Comparison of ENCODE assay signal across 8 mouse cellular contexts in the genomic region with DNA sequence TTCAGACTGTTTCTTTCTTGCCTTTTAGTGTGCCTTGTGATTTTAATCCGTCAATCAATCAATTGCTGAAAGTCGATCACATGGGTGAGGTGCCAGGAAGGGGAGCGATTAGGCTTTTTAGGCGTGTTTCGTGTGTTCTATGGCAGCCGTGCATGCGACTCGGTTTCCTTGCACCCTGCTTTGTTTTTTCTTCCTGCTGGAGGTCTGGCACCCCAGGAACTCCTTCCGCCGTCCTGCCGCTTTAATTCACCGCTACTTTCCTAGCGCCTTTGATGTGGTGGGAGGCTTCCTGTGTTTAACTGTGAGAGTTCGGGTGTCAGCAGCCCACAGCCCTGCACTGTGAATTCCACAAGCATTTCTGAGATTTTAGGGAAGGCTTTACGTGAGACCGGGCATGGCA. TPM values are rescaled to one million over a fixed set of nuclear protein-coding genes. Genes with fewer than 3 reads are reported as not detected.
DNase-seq lines count a peak whose midpoint lies in the region; ATAC-seq and TF ChIP-seq lines count a peak whose summit lies in the region.

No protein-coding gene starts in this region.

- WGBS in embryonic facial prominence, embryonic 12.5 days = under 1% methylated on average over 16 of the region's 16 CpGs
- 1% methylated on average over 16 of the region's 16 CpGs for WGBS in limb, embryonic 12.5 days

- H3K4me2 ChIP-seq in embryonic facial prominence, embryonic 12.5 days (replicated peaks) = peak overlapping the region; percentile 55
- peak overlapping the region; percentile 69 for H3K4me2 ChIP-seq in limb, embryonic 12.5 days

- DNase-seq in layer of hippocampus, adult 2 months (ENCODE audit: low spot score in 2 of 2) = no peak
- no peak for DNase-seq in layer of hippocampus, postnatal 36 days
- DNase-seq in thymus, adult 18-20 months = peak; percentile 32 to 62
- DNase-seq in right cerebral cortex, postnatal 10 days (ENCODE audit: low spot score in 2 of 2) = no peak
- no peak for DNase-seq in kidney, adult 9 months
- DNase-seq in gastrocnemius, postnatal 36 days = no peak

- intact Hi-C loops in gastrocnemius, postnatal 36 days (cut with DNase I) = no loop called here

- no peak for ATAC-seq in embryonic facial prominence, embryonic 12.5 days (ENCODE audit: insufficient number of reproducible peaks, insufficient read depth, low FRiP score, low TSS enrichment)
- ATAC-seq in limb, embryonic 12.5 days (ENCODE audit: insufficient number of reproducible peaks, insufficient read depth, low FRiP score, low TSS enrichment, low read depth) = no peak

- peak overlapping the region; percentile 46 for H3K4me3 ChIP-seq in layer of hippocampus, adult 2 months
- peak overlapping the region; percentile 35 for H3K4me3 ChIP-seq in embryonic facial prominence, embryonic 12.5 days
- H3K4me3 ChIP-seq in limb, embryonic 12.5 days (replicated peaks) = peak overlapping the region; percentile 36

- no peaks in the 10 kb centered on the region; the same call in 1 of the 2 replicates for H3K27me3 ChIP-seq in embryonic facial prominence, embryonic 12.5 days
- H3K27me3 ChIP-seq in limb, embryonic 12.5 days = peaks cover 14% of the 10 kb centered on the region; the same call in 1 of the 2 replicates

- H3K36me3 ChIP-seq in embryonic facial prominence, embryonic 12.5 days = no peaks in the 10 kb centered on the region
- H3K36me3 ChIP-seq in limb, embryonic 12.5 days = no peaks in the 10 kb centered on the region

- H3K27ac ChIP-seq in layer of hippocampus, adult 2 months = peak overlapping the region; percentile 46; the same call in 1 of the 2 replicates
- H3K27ac ChIP-seq in embryonic facial prominence, embryonic 12.5 days = peak overlapping the region; percentile 51; the same call in 1 of the 2 replicates
- 0 out of 2 replicates have a peak overlapping the region, but pooled peaks have one; percentile 17 for H3K27ac ChIP-seq in limb, embryonic 12.5 days

- peak overlapping the region; percentile 46 for H3K9ac ChIP-seq in embryonic facial prominence, embryonic 12.5 days
- H3K9ac ChIP-seq in limb, embryonic 12.5 days (replicated peaks) = peak overlapping the region; percentile 46

- H3K9me3 ChIP-seq in embryonic facial prominence, embryonic 12.5 days = no peaks in the 10 kb centered on the region; the same call in 1 of the 2 replicates
- peaks cover 6% of the 10 kb centered on the region; the same call in 1 of the 2 replicates for H3K9me3 ChIP-seq in limb, embryonic 12.5 days

- H3K4me1 ChIP-seq in embryonic facial prominence, embryonic 12.5 days = peaks cover 16% of the 10 kb centered on the region; the same call in 1 of the 2 replicates
- peaks cover 39% of the 10 kb centered on the region for H3K4me1 ChIP-seq in limb, embryonic 12.5 days (replicated peaks)

- TF ChIP-seq CTCF in layer of hippocampus, adult 2 months (conservative IDR thresholded peaks at IDR 0.05) = no peak

RNA-seq across cellular contexts. Expression of a gene that starts 10.2 kb away (rescaled TPM):
- total RNA-seq in layer of hippocampus, adult 2 months (2021) = 10 to 100 TPM; 49.0 to 50.0 TPM
- total RNA-seq in layer of hippocampus, postnatal 36 days (2021) = 10 to 100 TPM; 48.4 to 48.7 TPM
- polyA plus RNA-seq in embryonic facial prominence, embryonic 12.5 days (2016; fragmentation: Nextera tagmentation; extraction: Ambion mirVana) = 49.0 and 62.6 TPM in 2 replicates
- 34.2 and 42.5 TPM in 2 replicates for polyA plus RNA-seq in limb, embryonic 12.5 days (2016; fragmentation: Nextera tagmentation; extraction: Ambion mirVana)
- 1 to 10 TPM; 2.7 to 7.4 TPM for total RNA-seq in gastrocnemius, postnatal 36 days (2021)

Comparison
In these comparisons a context has a peak if more than half of its experiments do, and no peak if none do; other contexts are left out.
1. DNase-seq: peak in thymus, adult 18-20 months (2 of 2); none in layer of hippocampus, adult 2 months (0 of 2), layer of hippocampus, postnatal 36 days (0 of 2), right cerebral cortex, postnatal 10 days (0 of 2), kidney, adult 9 months (single experiment) and gastrocnemius, postnatal 36 days (0 of 2).
2. RNA of a gene that starts 10.2 kb away (total RNA-seq): 49.0 to 50.0 TPM in layer of hippocampus, adult 2 months and 48.4 to 48.7 TPM in layer of hippocampus, postnatal 36 days; 2.7 to 7.4 TPM in gastrocnemius, postnatal 36 days; every median in the first group is over 4 times any median in the second.
3. Peak in every context shown above with its lines, with median percentiles within 50 percentile points of each other: H3K27ac ChIP-seq and H3K4me3 ChIP-seq.